Mouse (Mus musculus): ENCODE results near the gene Asb2. TPM values are rescaled to one million over a fixed set of nuclear protein-coding genes. Genes with fewer than 3 reads are reported as not detected.
A peak's percentile ranks its signal among the peaks of the same experiment; 100 is the strongest.

Gene Asb2
- polyA plus RNA-seq, 1 experiment from 2014 or later: 0.56 TPM

GRCm38 (mm10) chr12:103356415-103356748 lies 581 bp upstream of the Asb2 start:
- H3K4me2 ChIP-seq: no peak overlapping the region
- H3K9me3 ChIP-seq: no peaks in the 10 kb centered on the region
- H3K36me3 ChIP-seq (replicated peaks): no peaks in the 10 kb centered on the region
- no peak overlapping the region for H3K4me3 ChIP-seq (replicated peaks)
- no peak for ATAC-seq (ENCODE audit: low FRiP score)
- H3K27me3 ChIP-seq: no peaks in the 10 kb centered on the region
- 89% methylated on average over 4 of the region's 4 CpGs for WGBS
- H3K27ac ChIP-seq: no peak overlapping the region
- H3K4me1 ChIP-seq: peaks cover 4% of the 10 kb centered on the region; the same call in 1 of the 2 replicates
- H3K9ac ChIP-seq: no peak overlapping the region

GRCm38 (mm10) chr12:103353538-103353937 lies 2.3 kb downstream of the Asb2 start:
- H3K4me1 ChIP-seq: peaks cover 4% of the 10 kb centered on the region; the same call in 1 of the 2 replicates
- H3K36me3 ChIP-seq (replicated peaks): no peaks in the 10 kb centered on the region
- H3K9ac ChIP-seq: no peak overlapping the region
- H3K4me3 ChIP-seq (replicated peaks): no peak overlapping the region
- H3K27ac ChIP-seq: no peak overlapping the region
- WGBS: 15% methylated on average over 5 of the region's 5 CpGs
- no peaks in the 10 kb centered on the region for H3K27me3 ChIP-seq
- no peak overlapping the region for H3K4me2 ChIP-seq
- H3K9me3 ChIP-seq: no peaks in the 10 kb centered on the region
- ATAC-seq (ENCODE audit: low FRiP score): peak; percentile 45; the same call in 1 of the 2 replicates

GRCm38 (mm10) chr12:103352735-103353134 lies 3.1 kb downstream of the Asb2 start:
- WGBS: 94% methylated on average over 6 of the region's 6 CpGs
- Histone ChIP-seq H3K4me3 (replicated peaks) (no peak overlapping the region), H3K27me3 (no peaks in the 10 kb centered on the region), H3K27ac (no peak overlapping the region), H3K9me3 (no peaks in the 10 kb centered on the region), H3K4me2 (no peak overlapping the region), H3K9ac (no peak overlapping the region), H3K36me3 (replicated peaks) (no peaks in the 10 kb centered on the region), H3K4me1 (peaks cover 4% of the 10 kb centered on the region; the same call in 1 of the 2 replicates)
- no peak for ATAC-seq (ENCODE audit: low FRiP score)

- no peak overlapping the region for H3K9ac ChIP-seq
- no peak overlapping the region for H3K27ac ChIP-seq
- ATAC-seq (ENCODE audit: low FRiP score): no peak
- H3K4me3 ChIP-seq (replicated peaks): no peak overlapping the region
- H3K4me2 ChIP-seq: no peak overlapping the region
- no peaks in the 10 kb centered on the region for H3K9me3 ChIP-seq
- peaks cover 3% of the 10 kb centered on the region; the same call in 1 of the 2 replicates for H3K4me1 ChIP-seq
- 8% methylated on average over 3 of the region's 3 CpGs for WGBS
- H3K27me3 ChIP-seq: no peaks in the 10 kb centered on the region
- H3K36me3 ChIP-seq (replicated peaks): no peaks in the 10 kb centered on the region
Measured at GRCm38 (mm10) chr12:103348506-103348905, 7.3 kb downstream of the Asb2 start.

- H3K4me1 ChIP-seq: no peaks in the 10 kb centered on the region
- H3K4me3 ChIP-seq (replicated peaks): no peak overlapping the region
- H3K27me3 ChIP-seq: no peaks in the 10 kb centered on the region
- H3K27ac ChIP-seq: no peak overlapping the region
- WGBS: 67% methylated on average over 5 of the region's 5 CpGs
- no peak overlapping the region for H3K4me2 ChIP-seq
- H3K9ac ChIP-seq: no peak overlapping the region
- H3K36me3 ChIP-seq (replicated peaks): no peaks in the 10 kb centered on the region
- no peaks in the 10 kb centered on the region for H3K9me3 ChIP-seq
- ATAC-seq (ENCODE audit: low FRiP score): no peak
Measured at GRCm38 (mm10) chr12:103347406-103347805, 8.4 kb downstream of the Asb2 start.

- H3K9ac ChIP-seq: no peak overlapping the region
- H3K4me3 ChIP-seq (replicated peaks): no peak overlapping the region
- no peaks in the 10 kb centered on the region for H3K9me3 ChIP-seq
- no peak for ATAC-seq (ENCODE audit: low FRiP score)
- H3K4me2 ChIP-seq: no peak overlapping the region
- H3K27ac ChIP-seq: no peak overlapping the region
- no peaks in the 10 kb centered on the region for H3K36me3 ChIP-seq (replicated peaks)
- H3K4me1 ChIP-seq: no peaks in the 10 kb centered on the region
- H3K27me3 ChIP-seq: no peaks in the 10 kb centered on the region
- 86% methylated on average over 8 of the region's 8 CpGs for WGBS
Measured at GRCm38 (mm10) chr12:103346945-103347344, 8.9 kb downstream of the Asb2 start.

GRCm38 (mm10) chr12:103344934-103345333 lies 10.9 kb downstream of the Asb2 start:
- 87% methylated on average over 7 of the region's 7 CpGs for WGBS
- H3K27me3 ChIP-seq: no peaks in the 10 kb centered on the region

GRCm38 (mm10) chr12:103343456-103343855 lies 12.3 kb downstream of the Asb2 start:
- no peaks in the 10 kb centered on the region for H3K9me3 ChIP-seq
- no peak overlapping the region for H3K27ac ChIP-seq
- no peak overlapping the region for H3K9ac ChIP-seq
- no peaks in the 10 kb centered on the region for H3K27me3 ChIP-seq
- H3K36me3 ChIP-seq (replicated peaks): no peaks in the 10 kb centered on the region
- H3K4me3 ChIP-seq (replicated peaks): no peak overlapping the region
- ATAC-seq (ENCODE audit: low FRiP score): no peak
- H3K4me1 ChIP-seq: no peaks in the 10 kb centered on the region
- WGBS: 85% methylated on average over 8 of the region's 8 CpGs
- no peak overlapping the region for H3K4me2 ChIP-seq

More at GRCm38 (mm10) chr12:103344934-103345333, 10.9 kb downstream of the Asb2 start:
- no peaks in the 10 kb centered on the region for H3K4me1 ChIP-seq
- ATAC-seq (ENCODE audit: low FRiP score): no peak
- H3K9ac ChIP-seq: no peak overlapping the region
- no peak overlapping the region for H3K27ac ChIP-seq
- no peaks in the 10 kb centered on the region for H3K36me3 ChIP-seq (replicated peaks)
- H3K4me3 ChIP-seq (replicated peaks): no peak overlapping the region
- no peaks in the 10 kb centered on the region for H3K9me3 ChIP-seq
- no peak overlapping the region for H3K4me2 ChIP-seq

GRCm38 (mm10) chr12:103341212-103341611 lies 14.6 kb downstream of the Asb2 start:
- H3K36me3 ChIP-seq (replicated peaks): no peaks in the 10 kb centered on the region
- no peak overlapping the region for H3K27ac ChIP-seq
- ATAC-seq (ENCODE audit: low FRiP score): no peak
- no peak overlapping the region for H3K4me2 ChIP-seq
- no peak overlapping the region for H3K9ac ChIP-seq
- no peaks in the 10 kb centered on the region for H3K27me3 ChIP-seq
- H3K4me1 ChIP-seq: peaks cover 6% of the 10 kb centered on the region; the same call in 1 of the 2 replicates
- 90% methylated on average over 5 of the region's 5 CpGs for WGBS
- H3K9me3 ChIP-seq: no peaks in the 10 kb centered on the region
- H3K4me3 ChIP-seq (replicated peaks): no peak overlapping the region

GRCm38 (mm10) chr12:103338162-103338798 lies 17.5 kb downstream of the Asb2 start:
- H3K4me1 ChIP-seq: peaks cover 6% of the 10 kb centered on the region; the same call in 1 of the 2 replicates
- H3K36me3 ChIP-seq (replicated peaks): no peaks in the 10 kb centered on the region
- no peaks in the 10 kb centered on the region for H3K27me3 ChIP-seq
- no peak for ATAC-seq (ENCODE audit: low FRiP score)
- no peak overlapping the region for H3K4me2 ChIP-seq
- H3K9me3 ChIP-seq: no peaks in the 10 kb centered on the region
- no peak overlapping the region for H3K27ac ChIP-seq
- 85% methylated on average over 14 of the region's 14 CpGs for WGBS
- H3K4me3 ChIP-seq (replicated peaks): no peak overlapping the region
- H3K9ac ChIP-seq: no peak overlapping the region

- H3K36me3 ChIP-seq (replicated peaks): no peaks in the 10 kb centered on the region
Measured at GRCm38 (mm10) chr12:103336766-103337165, 19.0 kb downstream of the Asb2 start.

GRCm38 (mm10) chr12:103333426-103333825 lies 22.4 kb downstream of the Asb2 start:
- ATAC-seq (ENCODE audit: low FRiP score): no peak
- Histone ChIP-seq H3K9me3 (no peaks in the 10 kb centered on the region), H3K27ac (no peak overlapping the region), H3K27me3 (no peaks in the 10 kb centered on the region), H3K9ac (no peak overlapping the region), H3K4me1 (peaks cover 12% of the 10 kb centered on the region), H3K4me3 (replicated peaks) (no peak overlapping the region), H3K4me2 (no peak overlapping the region), H3K36me3 (replicated peaks) (no peaks in the 10 kb centered on the region)
- WGBS: 97% methylated on average over 15 of the region's 15 CpGs

More at GRCm38 (mm10) chr12:103336766-103337165, 19.0 kb downstream of the Asb2 start:
- Histone ChIP-seq H3K4me3 (replicated peaks) (no peak overlapping the region), H3K9ac (no peak overlapping the region), H3K4me2 (no peak overlapping the region), H3K4me1 (peaks cover 6% of the 10 kb centered on the region; the same call in 1 of the 2 replicates), H3K9me3 (no peaks in the 10 kb centered on the region), H3K27me3 (no peaks in the 10 kb centered on the region), H3K27ac (no peak overlapping the region)
- ATAC-seq (ENCODE audit: low FRiP score): no peak
- 89% methylated on average over 3 of the region's 3 CpGs for WGBS

- no peak overlapping the region for H3K9ac ChIP-seq
- no peak overlapping the region for H3K4me3 ChIP-seq (replicated peaks)
- H3K27ac ChIP-seq: no peak overlapping the region
- peaks cover 10% of the 10 kb centered on the region for H3K4me1 ChIP-seq
- H3K27me3 ChIP-seq: no peaks in the 10 kb centered on the region
- H3K4me2 ChIP-seq: no peak overlapping the region
- no peaks in the 10 kb centered on the region for H3K36me3 ChIP-seq (replicated peaks)
- H3K9me3 ChIP-seq: no peaks in the 10 kb centered on the region
- 90% methylated on average over 2 of the region's 2 CpGs for WGBS
- ATAC-seq (ENCODE audit: low FRiP score): no peak
Measured at GRCm38 (mm10) chr12:103332879-103333278, 22.9 kb downstream of the Asb2 start.

All from forebrain, embryonic 12.5 days (tissue).